Comparison of ENCODE assay signal across 17 mouse cellular contexts in the genomic region with DNA sequence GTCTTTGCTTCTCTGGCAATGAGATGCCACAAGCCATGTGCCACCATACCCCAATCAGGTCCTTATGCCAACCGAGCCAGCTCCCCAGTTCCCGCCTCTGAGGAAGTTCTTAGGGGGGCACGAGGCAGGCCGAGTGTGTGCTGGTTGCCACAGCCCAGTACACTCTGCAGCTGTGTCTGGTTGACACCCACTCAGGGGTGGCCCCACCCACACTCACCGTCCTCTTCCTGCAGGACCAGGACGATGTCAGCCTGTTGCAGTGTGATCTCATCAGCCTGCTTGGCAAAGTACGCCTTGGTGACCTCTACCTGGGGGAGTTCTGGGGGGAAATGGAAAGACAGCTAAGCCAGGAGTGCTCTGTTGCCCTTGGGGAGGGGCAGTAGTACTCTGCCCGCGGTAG. TPM values are rescaled to one million over a fixed set of nuclear protein-coding genes. Genes with fewer than 3 reads are reported as not detected.
"Had no signal": no experiment of that assay in that cellular context is flagged by ENCODE, and none has a peak within 500 bp of the region (broad histone marks: within the 10 kb centered on the region; RNA-seq: fewer than 3 reads in every experiment).

No protein-coding gene starts in this region.

- H3K9me3 ChIP-seq: liver, embryonic 15.5 days; midbrain, embryonic 12.5 days; stomach, embryonic 15.5 days had no signal

- H3K27ac ChIP-seq: hindbrain, embryonic 14.5 days; liver, embryonic 15.5 days; midbrain, embryonic 12.5 days; stomach, embryonic 15.5 days had no signal

- H3K4me3 ChIP-seq: liver, embryonic 15.5 days; midbrain, embryonic 12.5 days; stomach, embryonic 15.5 days had no signal

- H3K9ac ChIP-seq: hindbrain, embryonic 14.5 days; liver, embryonic 15.5 days; lung, embryonic 14.5 days; midbrain, embryonic 12.5 days; stomach, embryonic 15.5 days had no signal

- H3K4me2 ChIP-seq: hindbrain, embryonic 14.5 days; liver, embryonic 11.5 days; liver, embryonic 15.5 days; lung, embryonic 14.5 days; midbrain, embryonic 12.5 days; stomach, embryonic 15.5 days had no signal

- H3K27me3 ChIP-seq: liver, embryonic 15.5 days; stomach, embryonic 15.5 days had no signal

- H3K36me3 ChIP-seq: liver, embryonic 15.5 days had no signal

- H3K4me1 ChIP-seq: liver, embryonic 15.5 days; midbrain, embryonic 12.5 days; stomach, embryonic 15.5 days had no signal

- DNase-seq: layer of hippocampus, adult 9-11 months; layer of hippocampus, postnatal 36 days; lung, embryonic 14.5 days; right cerebral cortex, postnatal 14 days; thymus, postnatal 4 days had no signal

RNA-seq across cellular contexts. Expression of gene Arhgef16, which starts 22.0 kb away (rescaled TPM):
- total RNA-seq: megakaryocyte progenitor cell, adult 5-6 weeks had no signal

RNA-seq across cellular contexts. Expression of gene B230104I21Rik, which starts 56.4 kb away (rescaled TPM):
- total RNA-seq: left cerebral cortex, adult 8-10 months; left cerebral cortex, postnatal 36 days; megakaryocyte progenitor cell, adult 5-6 weeks; midbrain, postnatal 0 days had no signal
- polyA plus RNA-seq: hindbrain, embryonic 14.5 days; limb, embryonic 14.5 days; liver, embryonic 11.5 days; liver, embryonic 15.5 days; lung, embryonic 14.5 days; midbrain, embryonic 12.5 days; neural tube, embryonic 14.5 days; spleen, adult 2 months; stomach, embryonic 15.5 days had no signal
